8 mouse cellular contexts compared by ENCODE assay signal in the genomic region with DNA sequence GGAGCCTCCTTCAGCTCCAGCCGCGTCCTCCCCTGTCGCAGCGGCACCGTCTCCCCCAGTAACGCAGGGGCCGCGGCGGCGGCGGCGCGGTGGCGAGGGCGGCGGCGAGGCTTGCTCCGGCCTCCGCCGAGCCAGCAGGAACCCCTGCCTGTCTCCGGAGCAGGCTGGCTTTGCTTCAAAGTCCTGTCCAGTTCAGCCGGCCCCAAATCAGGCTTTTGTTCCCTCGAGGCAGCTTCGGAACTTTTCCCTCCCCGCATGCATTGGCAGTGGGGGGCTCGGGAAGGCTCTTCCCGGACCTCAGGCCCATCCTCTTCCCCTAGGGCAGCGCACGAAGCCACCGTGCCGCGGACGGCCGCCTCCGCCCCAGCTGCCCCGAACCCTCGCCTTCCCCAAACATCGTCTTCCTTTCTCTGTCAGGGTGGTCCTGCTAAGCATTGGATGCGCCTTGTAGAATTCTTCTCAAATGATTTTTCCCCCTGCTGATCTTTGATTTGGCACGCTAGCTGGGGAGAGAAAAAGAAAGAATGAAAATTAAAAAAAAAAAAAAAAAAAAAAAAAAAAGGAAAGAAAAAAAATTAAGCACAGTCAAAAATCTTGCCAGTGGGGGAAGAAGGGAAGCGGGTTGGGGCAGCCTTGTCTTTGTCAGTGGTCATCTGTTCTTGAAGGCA. TPM values are rescaled to one million over a fixed set of nuclear protein-coding genes. Genes with fewer than 3 reads are reported as not detected.
A peak's percentile ranks its signal among the peaks of the same experiment; 100 is the strongest.
DNase-seq lines count a peak whose midpoint lies in the region; ATAC-seq lines count a peak whose summit lies in the region.

No protein-coding gene starts in this region.

- DNase-seq in NIH3T3 (ENCODE audit: low read depth), result peak; percentile 91
- peak; percentile 86 to 89 for DNase-seq in cerebellum, postnatal 14 days
- DNase-seq in gastrocnemius, adult 18-20 months (ENCODE audit: low spot score), result peak; percentile 36
- DNase-seq in hindbrain, embryonic 14.5 days (ENCODE audit: low spot score), result no peak
- DNase-seq in left cerebral cortex, adult 11 months (ENCODE audit: low spot score), result peak; percentile 62
- DNase-seq in lung, postnatal 25 days (ENCODE audit: low spot score), result peak; percentile 4
- DNase-seq in ovary, postnatal 36 days (ENCODE audit: low spot score), result peak; percentile 69
- DNase-seq in thymus, postnatal 25 days, result peak; percentile 43

- H3K9me3 ChIP-seq in hindbrain, embryonic 14.5 days (ENCODE audit: control insufficient read depth, low read length), result no peaks in the 10 kb centered on the region

- H3K4me2 ChIP-seq in hindbrain, embryonic 14.5 days (replicated peaks), result peak overlapping the region; percentile 80

- H3K36me3 ChIP-seq in hindbrain, embryonic 14.5 days (replicated peaks; ENCODE audit: control insufficient read depth, insufficient read depth), result peaks cover 4% of the 10 kb centered on the region; the same call in 1 of the 2 replicates

- H3K27ac ChIP-seq in hindbrain, embryonic 14.5 days, result peak overlapping the region; percentile 100

- ATAC-seq in hindbrain, embryonic 14.5 days (ENCODE audit: low FRiP score), result peak; percentile 91

- H3K9ac ChIP-seq in hindbrain, embryonic 14.5 days, result peak overlapping the region; percentile 99

- peaks cover 7% of the 10 kb centered on the region; the same call in 1 of the 2 replicates for H3K4me1 ChIP-seq in hindbrain, embryonic 14.5 days (replicated peaks; ENCODE audit: control insufficient read depth, insufficient read depth, low read length)

- peak overlapping the region; percentile 80 for H3K4me3 ChIP-seq in hindbrain, embryonic 14.5 days (replicated peaks; ENCODE audit: low read length)

- no peaks in the 10 kb centered on the region for H3K27me3 ChIP-seq in hindbrain, embryonic 14.5 days (ENCODE audit: control insufficient read depth, insufficient read depth, low read length)

- WGBS in hindbrain, embryonic 14.5 days, result under 1% methylated on average over 41 of the region's 41 CpGs

RNA-seq across cellular contexts. Expression of a gene that starts 0.9 kb away (rescaled TPM):
- total RNA-seq in gastrocnemius, adult 18-20 months (2021), result under 1 TPM in 1 of 2 experiments, not detected in 1; 0.17 TPM
- polyA plus RNA-seq in hindbrain, embryonic 14.5 days (2014; fragmentation: Nextera tagmentation; extraction: Ambion mirVana), result 113 and 126 TPM in 2 replicates

RNA-seq across cellular contexts. Expression of a gene that starts 32.5 kb away (rescaled TPM):
- 10 to 100 TPM; 30.2 to 31.8 TPM for total RNA-seq in gastrocnemius, adult 18-20 months (2021)
- 59.8 and 65.4 TPM in 2 replicates for polyA plus RNA-seq in hindbrain, embryonic 14.5 days (2014; fragmentation: Nextera tagmentation; extraction: Ambion mirVana)
